Mouse (Mus musculus) liver, embryonic 13.5 days (tissue): ENCODE data around the gene Gm10717. TPM values are rescaled to one million over a fixed set of nuclear protein-coding genes. Genes with fewer than 3 reads are reported as not detected.
"Not testable (repeated sequence)": the region's sequence is repeated elsewhere in the genome, so short reads cannot be mapped to it uniquely, and the experiment has no call there.

ENCODE experiments used
- ATAC-seq: fragments of 200-750 bp; cut with Nextera tagmentation; 2 replicates; pipeline ENCODE4 v1.8.0; 2017; ENCODE audit warnings: low read depth, mild to moderate bottlenecking, moderate number of reproducible peaks, moderate library complexity
- DNase-seq: peaks from one replicate; pipeline ENCODE4 v3.0.0; 2022
- H3K27ac ChIP-seq: fragments of 300-500 bp; sonication (generic); 2 replicates; pipeline ENCODE4 v1.5.1; 2015; ENCODE audit warnings: moderate library complexity, mild to moderate bottlenecking, inconsistent platforms
- H3K27me3 ChIP-seq: fragments of 300-500 bp; sonication (generic); 2 replicates; pipeline ENCODE4 v1.6.1; 2015; ENCODE audit warnings: mild to moderate bottlenecking, inconsistent platforms
- H3K36me3 ChIP-seq: fragments of 300-500 bp; sonication (generic); 2 replicates; pipeline ENCODE4 v1.6.1; 2015; ENCODE audit warnings: mild to moderate bottlenecking, inconsistent platforms
- H3K4me1 ChIP-seq: fragments of 300-500 bp; sonication (generic); replicated peaks from 2 replicates; pipeline ENCODE4 v1.6.1; 2015; ENCODE audit warnings: inconsistent platforms
- H3K4me2 ChIP-seq: fragments of 300-500 bp; sonication (generic); 2 replicates; pipeline ENCODE4 v1.6.1; 2015; ENCODE audit warnings: inconsistent platforms, mild to moderate bottlenecking, moderate library complexity
- H3K4me3 ChIP-seq: fragments of 300-500 bp; sonication (generic); replicated peaks from 2 replicates; pipeline ENCODE4 v1.5.1; 2015; ENCODE audit warnings: mild to moderate bottlenecking, inconsistent platforms
- H3K9ac ChIP-seq: fragments of 300-500 bp; sonication (generic); 2 replicates; pipeline ENCODE4 v1.6.1; 2015; ENCODE audit warnings: mild to moderate bottlenecking, inconsistent platforms
- H3K9me3 ChIP-seq: fragments of 300-500 bp; sonication (generic); replicated peaks from 2 replicates; pipeline ENCODE4 v1.6.1; 2016; ENCODE audit warnings: inconsistent platforms
- WGBS: fragments of 180-500 bp; shearing (Covaris S2); methylation state at CpG from one replicate; pipeline ENCODE4 v1.1.7; 2015; ENCODE audit not compliant: insufficient replicate concordance; 5-methylcytosine and 5-hydroxymethylcytosine counted together
- polyA plus RNA-seq: library from polyadenylated mRNA; unstranded; fragments of >200 nt; fragmentation: Nextera tagmentation; extraction: Ambion mirVana; gene quantifications from 2 replicates; pipeline ENCODE4 v1.2.1, GENCODE M21; 2015

Gene Gm10717
- not detected in 2 replicates for polyA plus RNA-seq

DNA sequence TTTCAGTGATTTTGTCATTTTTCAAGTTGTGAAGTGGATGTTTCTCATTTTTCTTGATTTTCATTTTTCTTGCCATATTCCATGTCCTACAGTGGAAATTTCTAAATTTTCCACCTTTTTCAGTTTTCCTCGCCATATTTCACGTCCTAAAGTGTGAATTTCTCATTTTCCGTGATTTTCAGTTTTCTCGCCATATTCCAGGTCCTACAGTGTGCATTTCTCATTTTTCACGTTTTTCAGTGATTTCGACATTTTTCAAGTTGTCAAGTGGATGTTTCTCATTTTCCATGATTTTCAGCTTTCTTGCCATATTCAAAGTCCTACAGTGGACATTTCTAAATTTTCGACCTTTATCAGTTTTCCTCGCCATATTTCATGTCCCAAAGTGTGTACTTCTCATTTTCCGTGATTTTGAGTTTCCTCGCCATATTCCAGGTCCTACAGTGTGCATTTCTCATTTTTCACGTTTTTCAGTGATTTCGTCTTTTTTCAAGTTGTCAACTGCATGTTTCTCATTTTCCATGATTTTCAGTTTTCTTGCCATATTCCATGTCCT lies at the start of gene Gm10717:
Gene Gm10717 (plus strand): TSS at position 506 of the 556 bp plus-strand sequence.
- not testable (repeated sequence) for H3K9me3 ChIP-seq, H3K4me1 ChIP-seq
- 60% methylated on average over 12 of the region's 12 CpGs for WGBS

GRCm38 (mm10) chr9:3000445-3000972 lies 24.7 kb upstream of the Gm10717 start, which contains the start of gene Gm10722:
Gm10722 (plus strand) TSS chr9:3000922.
- ATAC-seq, H3K4me3 ChIP-seq, H3K9ac ChIP-seq, H3K9me3 ChIP-seq, H3K4me1 ChIP-seq, H3K27ac ChIP-seq, H3K27me3 ChIP-seq, H3K36me3 ChIP-seq, H3K4me2 ChIP-seq: not testable (repeated sequence)
- WGBS, result 64% methylated on average over 12 of the region's 12 CpGs
- peak; percentile 30 for DNase-seq

More for the DNA sequence above, at the start of gene Gm10717:
- not testable (repeated sequence) for H3K36me3 ChIP-seq, H3K27ac ChIP-seq, ATAC-seq, H3K9ac ChIP-seq, H3K4me2 ChIP-seq, H3K4me3 ChIP-seq, H3K27me3 ChIP-seq
- DNase-seq, result peak; percentile 68

DNA sequence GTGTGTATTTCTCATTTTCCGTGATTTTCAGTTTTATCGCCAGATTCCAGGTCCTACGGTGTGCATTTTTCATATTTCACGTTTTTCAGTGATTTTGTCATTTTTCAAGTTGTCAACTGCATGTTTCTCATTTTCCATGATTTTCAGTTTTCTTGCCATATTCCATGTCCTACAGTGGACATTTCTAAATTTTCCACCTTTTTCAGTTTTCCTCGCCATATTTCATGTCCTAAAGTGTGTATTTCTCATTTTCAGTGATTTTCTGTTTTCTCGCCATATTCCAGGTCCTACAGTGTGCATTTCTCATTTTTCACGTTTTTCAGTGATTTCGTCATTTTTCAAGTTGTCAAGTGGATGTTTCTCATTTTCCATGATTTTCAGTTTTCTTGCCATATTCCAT lies 24.2 kb upstream of the Gm10717 start:
- H3K9ac ChIP-seq, H3K4me3 ChIP-seq, H3K4me2 ChIP-seq, H3K27me3 ChIP-seq, H3K4me1 ChIP-seq, H3K36me3 ChIP-seq, H3K27ac ChIP-seq, H3K9me3 ChIP-seq, ATAC-seq: not testable (repeated sequence)
- peak; percentile 47 for DNase-seq
- 55% methylated on average over 8 of the region's 8 CpGs for WGBS

DNA sequence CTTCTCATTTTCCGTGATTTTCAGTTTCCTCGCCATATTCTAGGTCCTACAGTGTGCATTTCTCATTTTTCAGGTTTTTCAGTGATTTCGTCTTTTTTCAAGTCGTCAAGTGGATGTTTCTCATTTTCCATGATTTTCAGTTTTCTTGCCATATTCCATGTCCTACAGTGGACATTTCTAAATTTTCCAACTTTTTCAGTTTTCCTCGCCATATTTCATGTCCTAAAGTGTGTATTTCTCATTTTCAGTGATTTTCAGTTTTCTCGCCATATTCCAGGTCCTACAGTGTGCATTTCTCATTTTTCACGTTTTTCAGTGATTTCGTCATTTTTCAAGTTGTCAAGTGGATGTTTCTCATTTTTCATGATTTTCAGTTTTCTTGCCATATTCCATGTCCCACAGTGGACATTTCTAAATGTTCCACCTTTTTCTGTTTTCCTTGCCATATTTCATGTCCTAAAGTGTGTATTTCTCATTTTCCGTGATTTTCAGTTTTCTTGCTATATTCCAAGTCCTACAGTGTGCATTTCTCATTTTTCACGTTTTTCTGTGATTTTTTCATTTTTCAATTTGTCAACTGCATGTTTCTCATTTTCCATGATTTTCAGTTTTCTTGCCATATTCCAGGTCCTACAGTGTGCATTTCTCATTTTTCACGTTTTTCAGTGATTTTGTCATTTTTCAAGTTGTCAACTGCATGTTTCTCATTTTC lies 23.1 kb upstream of the Gm10717 start:
- not testable (repeated sequence) for H3K36me3 ChIP-seq, H3K27ac ChIP-seq, H3K4me1 ChIP-seq, H3K4me3 ChIP-seq, H3K4me2 ChIP-seq, H3K27me3 ChIP-seq, H3K9ac ChIP-seq, H3K9me3 ChIP-seq
- DNase-seq (peak; percentile 98), ATAC-seq (peak; percentile 75)
- WGBS, result 55% methylated on average over 9 of the region's 11 CpGs

DNA sequence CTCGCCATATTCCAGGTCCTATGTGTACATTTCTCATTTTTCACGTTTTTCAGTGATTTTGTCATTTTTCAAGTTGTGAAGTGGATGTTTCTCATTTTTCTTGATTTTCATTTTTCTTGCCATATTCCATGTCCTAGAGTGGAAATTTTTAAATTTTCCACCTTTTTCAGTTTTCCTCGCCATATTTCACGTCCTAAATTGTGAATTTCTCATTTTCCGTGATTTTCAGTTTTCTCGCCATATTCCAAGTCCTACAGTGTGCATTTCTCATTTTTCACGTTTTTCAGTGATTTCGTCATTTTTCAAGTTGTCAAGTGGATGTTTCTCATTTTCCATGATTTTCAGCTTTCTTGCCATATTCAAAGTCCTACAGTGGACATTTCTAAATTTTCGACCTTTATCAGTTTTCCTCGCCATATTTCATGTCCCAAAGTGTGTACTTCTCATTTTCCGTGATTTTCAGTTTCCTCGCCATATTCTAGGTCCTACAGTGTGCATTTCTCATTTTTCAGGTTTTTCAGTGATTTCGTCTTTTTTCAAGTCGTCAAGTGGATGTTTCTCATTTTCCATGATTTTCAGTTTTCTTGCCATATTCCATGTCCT lies 22.3 kb upstream of the Gm10717 start, which contains the start of gene Gm11168:
Gene Gm11168 (plus strand): TSS at position 553 of the 603 bp plus-strand sequence.
- not testable (repeated sequence) for H3K4me3 ChIP-seq, H3K9me3 ChIP-seq, DNase-seq, H3K4me2 ChIP-seq, H3K27ac ChIP-seq, ATAC-seq, H3K27me3 ChIP-seq, H3K36me3 ChIP-seq, H3K9ac ChIP-seq, H3K4me1 ChIP-seq
- 61% methylated on average over 6 of the region's 14 CpGs for WGBS

DNA sequence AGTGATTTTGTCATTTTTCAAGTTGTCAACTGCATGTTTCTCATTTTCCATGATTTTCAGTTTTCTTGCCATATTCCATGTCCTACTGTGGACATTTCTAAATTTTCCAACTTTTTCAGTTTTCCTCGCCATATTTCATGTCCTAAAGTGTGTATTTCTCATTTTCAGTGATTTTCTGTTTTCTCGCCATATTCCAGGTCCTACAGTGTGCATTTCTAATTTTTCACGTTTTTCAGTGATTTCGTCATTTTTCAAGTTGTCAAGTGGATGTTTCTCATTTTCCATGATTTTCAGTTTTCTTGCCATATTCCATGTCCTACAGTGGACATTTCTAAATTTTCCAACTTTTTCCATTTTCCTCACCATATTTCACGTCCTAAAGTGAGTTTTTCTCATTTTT lies 19.0 kb upstream of the Gm10717 start:
- not testable (repeated sequence) for H3K4me2 ChIP-seq, DNase-seq, H3K36me3 ChIP-seq, H3K9me3 ChIP-seq, H3K27me3 ChIP-seq, H3K4me3 ChIP-seq, H3K4me1 ChIP-seq, H3K9ac ChIP-seq, H3K27ac ChIP-seq, ATAC-seq
- WGBS, result 70% methylated on average over 1 of the region's 5 CpGs

GRCm38 (mm10) chr9:3006636-3007035 lies 18.6 kb upstream of the Gm10717 start:
- H3K9me3 ChIP-seq, H3K9ac ChIP-seq, H3K4me3 ChIP-seq, H3K27me3 ChIP-seq, H3K36me3 ChIP-seq, H3K4me2 ChIP-seq, H3K4me1 ChIP-seq, H3K27ac ChIP-seq: not testable (repeated sequence)
- DNase-seq (peak; percentile 96), ATAC-seq (peak; percentile 57; the same call in 1 of the 2 replicates)
- WGBS, result 62% methylated on average over 8 of the region's 8 CpGs

DNA sequence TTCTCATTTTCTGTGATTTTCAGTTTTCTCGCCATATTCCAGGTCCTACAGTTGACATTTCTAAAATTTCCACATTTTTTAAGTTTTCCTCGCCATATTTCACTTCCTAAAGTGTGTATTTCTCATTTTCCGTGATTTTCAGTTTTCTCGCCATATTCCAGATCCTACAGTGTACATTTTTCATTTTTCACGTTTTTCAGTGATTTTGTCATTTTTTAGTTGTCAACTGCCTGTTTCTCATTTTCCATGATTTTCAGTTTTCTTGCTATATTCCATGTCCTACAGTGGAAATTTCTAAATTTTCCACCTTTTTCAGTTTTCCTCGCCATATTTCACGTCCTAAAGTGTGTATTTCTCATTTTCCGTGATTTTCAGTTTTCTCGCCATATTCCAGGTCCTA lies 17.9 kb upstream of the Gm10717 start:
- not testable (repeated sequence) for H3K36me3 ChIP-seq, H3K4me1 ChIP-seq, H3K4me3 ChIP-seq, H3K27ac ChIP-seq, H3K9ac ChIP-seq, H3K4me2 ChIP-seq, DNase-seq, H3K9me3 ChIP-seq, H3K27me3 ChIP-seq
- ATAC-seq, result peak; percentile 25
- WGBS, result 62% methylated on average over 8 of the region's 9 CpGs

GRCm38 (mm10) chr9:3009331-3009730 lies 15.9 kb upstream of the Gm10717 start:
- not testable (repeated sequence) for H3K4me3 ChIP-seq, H3K27ac ChIP-seq, DNase-seq, H3K27me3 ChIP-seq, H3K4me1 ChIP-seq, H3K36me3 ChIP-seq, H3K9ac ChIP-seq, H3K4me2 ChIP-seq, H3K9me3 ChIP-seq
- WGBS, result no CpG with 5 or more reads among the region's 5 CpGs
- 0 out of 2 replicates have a peak, but pooled peaks have one; percentile 35 for ATAC-seq

DNA sequence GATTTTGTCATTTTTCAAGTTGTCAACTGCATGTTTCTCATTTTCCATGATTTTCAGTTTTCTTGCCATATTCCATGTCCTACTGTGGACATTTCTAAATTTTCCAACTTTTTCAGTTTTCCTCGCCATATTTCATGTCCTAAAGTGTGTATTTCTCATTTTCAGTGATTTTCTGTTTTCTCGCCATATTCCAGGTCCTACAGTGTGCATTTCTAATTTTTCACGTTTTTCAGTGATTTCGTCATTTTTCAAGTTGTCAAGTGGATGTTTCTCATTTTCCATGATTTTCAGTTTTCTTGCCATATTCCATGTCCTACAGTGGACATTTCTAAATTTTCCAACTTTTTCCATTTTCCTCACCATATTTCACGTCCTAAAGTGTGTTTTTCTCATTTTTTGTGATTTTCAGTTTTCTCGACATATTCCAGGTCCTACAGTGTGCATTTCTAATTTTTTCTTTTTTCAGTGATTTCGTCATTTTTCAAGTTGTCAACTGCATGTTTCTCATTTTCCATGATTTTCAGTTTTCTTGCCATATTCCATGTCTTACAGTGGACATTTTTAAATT lies 13.1 kb upstream of the Gm10717 start:
- not testable (repeated sequence) for H3K27ac ChIP-seq, H3K4me2 ChIP-seq, H3K4me3 ChIP-seq, H3K27me3 ChIP-seq, H3K9me3 ChIP-seq, ATAC-seq, H3K4me1 ChIP-seq, DNase-seq, H3K9ac ChIP-seq, H3K36me3 ChIP-seq
- WGBS, result 78% methylated on average over 3 of the region's 7 CpGs

DNA sequence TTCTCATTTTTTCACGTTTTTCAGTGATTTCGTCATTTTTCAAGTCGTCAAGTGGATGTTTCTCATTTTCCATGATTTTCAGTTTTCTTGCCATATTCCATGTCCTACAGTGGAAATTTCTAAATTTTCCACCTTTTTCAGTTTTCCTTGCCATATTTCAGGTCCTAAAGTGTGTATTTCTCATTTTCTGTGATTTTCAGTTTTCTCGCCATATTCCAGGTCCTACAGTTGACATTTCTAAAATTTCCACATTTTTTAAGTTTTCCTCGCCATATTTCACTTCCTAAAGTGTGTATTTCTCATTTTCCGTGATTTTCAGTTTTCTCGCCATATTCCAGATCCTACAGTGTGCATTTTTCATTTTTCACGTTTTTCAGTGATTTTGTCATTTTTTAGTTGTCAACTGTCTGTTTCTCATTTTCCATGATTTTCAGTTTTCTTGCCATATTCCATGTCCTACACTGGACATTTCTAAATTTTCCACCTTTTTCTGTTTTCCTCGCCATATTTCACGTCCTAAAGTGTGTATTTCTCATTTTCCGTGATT lies 12.4 kb upstream of the Gm10717 start, which contains the start of gene Gm10721:
Gene Gm10721 (plus strand): TSS at position 408 of the 547 bp plus-strand sequence.
- not testable (repeated sequence) for H3K27ac ChIP-seq, H3K9me3 ChIP-seq, H3K27me3 ChIP-seq, H3K36me3 ChIP-seq, H3K4me1 ChIP-seq, H3K4me3 ChIP-seq, H3K4me2 ChIP-seq, DNase-seq, H3K9ac ChIP-seq
- no CpG with 5 or more reads among the region's 11 CpGs for WGBS
- peak; percentile 57; the same call in 1 of the 2 replicates for ATAC-seq
